Mouse (Mus musculus) CH12.LX (cell line): ENCODE results near the gene Sugct.

Source experiments
- GABPA ChIP-seq: IDR thresholded peaks from 2 replicates; pipeline ENCODE4 v1.6.1; 2012; ENCODE audit warnings: low read depth, low read length, improper control_type of control experiment, inconsistent platforms; ENCODE audit not compliant: insufficient replicate concordance
- ZKSCAN1 ChIP-seq: IDR thresholded peaks from 2 replicates; pipeline ENCODE4 v1.6.1; 2012; ENCODE audit warnings: low read depth, inconsistent platforms, low read length, improper control_type of control experiment, borderline replicate concordance

DNA sequence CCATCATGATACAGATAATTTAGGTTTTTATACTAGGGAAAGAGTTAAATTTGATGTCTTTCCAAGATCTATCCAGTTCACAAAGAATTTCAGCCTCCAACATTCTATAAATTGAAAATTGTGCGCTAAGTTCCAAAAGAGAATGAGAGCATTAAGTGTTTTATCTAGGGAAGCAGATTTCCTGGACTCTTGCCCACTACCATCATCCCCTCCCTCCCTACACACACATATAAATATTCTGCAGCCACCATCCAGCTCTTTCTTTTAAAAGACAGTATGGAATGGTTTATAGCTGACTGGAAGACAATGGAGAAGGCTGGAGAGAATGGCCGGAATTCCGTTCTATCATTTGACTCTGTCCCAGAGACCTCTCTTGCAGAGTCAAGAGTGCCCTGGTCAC, 404.3 kb downstream of the Sugct start:
- TF ChIP-seq GABPA (no peak), ZKSCAN1 (no peak)
